Mouse (Mus musculus) megakaryocyte-erythroid progenitor cell, adult 5-6 weeks (primary cell): ENCODE measurements at regions not wholly inside any gene's neighbourhood (a gene's known extent, or its start where the extent isn't known, plus 50 kb on each side); places are given as distances from the start of the nearest gene placed in this dataset.
A peak's percentile ranks its signal among the peaks of the same experiment; 100 is the strongest.

Source experiments
- ATAC-seq: replicated peaks from 2 replicates; pipeline ENCODE4 v1.8.0; 2016; ENCODE audit warnings: mild to moderate bottlenecking, inconsistent platforms; ENCODE audit not compliant: severe bottlenecking, poor library complexity, low FRiP score, low TSS enrichment

DNA sequence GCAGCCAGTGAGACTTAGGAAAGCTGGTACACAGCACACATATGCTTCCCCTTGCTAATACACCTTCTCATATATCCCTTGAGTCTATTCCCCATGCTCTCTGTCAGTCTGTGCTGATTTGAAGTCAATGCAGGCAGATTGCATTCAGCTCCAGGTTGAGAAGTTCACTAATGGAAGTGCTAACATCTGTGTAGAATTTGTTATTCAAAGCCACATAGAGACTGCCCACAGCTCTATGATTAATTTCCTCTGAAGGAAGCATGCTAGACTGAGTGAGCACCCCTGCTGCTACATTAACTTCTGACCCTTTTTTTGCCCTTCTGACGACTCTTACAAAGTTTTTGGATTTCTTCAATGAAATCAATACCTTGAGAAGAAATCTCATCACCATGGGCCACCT, 486.0 kb upstream of the Dmac1 start:
- ATAC-seq, result no peak

DNA sequence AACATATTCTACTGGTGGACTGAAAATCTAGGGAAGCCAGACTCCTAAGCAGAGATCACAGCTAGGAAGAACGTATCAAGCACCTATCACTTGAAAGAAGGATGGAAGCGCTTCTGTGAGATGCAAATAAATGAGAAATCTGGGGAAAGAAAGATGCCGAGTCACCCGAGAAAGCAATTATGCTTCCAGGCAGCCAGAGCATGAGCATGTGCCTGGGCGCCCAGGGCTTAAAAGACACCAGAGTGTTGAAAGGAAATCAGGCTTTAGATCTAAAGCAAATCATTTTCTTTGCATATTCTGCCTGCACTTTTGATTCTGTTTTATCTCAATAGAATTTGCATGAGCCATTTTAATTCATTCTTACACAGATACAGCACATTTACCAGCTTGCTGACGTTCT, 466.5 kb upstream of the Dmac1 start:
- no peak for ATAC-seq

DNA sequence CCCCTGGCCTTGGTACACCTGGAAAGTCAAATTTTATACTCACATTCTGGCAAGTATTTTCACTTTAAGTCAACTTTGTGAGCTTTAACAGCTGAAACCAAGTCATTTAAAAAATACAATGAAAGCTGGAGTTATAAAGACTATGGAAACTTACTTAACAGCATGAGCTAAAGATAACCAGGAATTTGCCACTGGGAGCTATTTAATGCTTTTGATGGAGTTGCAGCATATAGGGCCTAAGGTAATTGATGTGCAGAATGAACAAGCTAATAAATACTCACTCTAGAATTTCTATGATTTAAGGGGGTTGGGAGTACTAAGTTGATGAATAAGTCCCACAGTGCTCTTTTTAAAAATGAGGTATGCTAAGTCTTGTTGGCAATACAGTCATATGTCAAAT, 463.5 kb upstream of the Dmac1 start:
- no peak for ATAC-seq

- no peak for ATAC-seq
These were observed 452.8 kb upstream of the Dmac1 start for GRCm38 (mm10) chr4:75730798-75731400.

GRCm38 (mm10) chr4:75714652-75715051, 436.5 kb upstream of the Dmac1 start:
- ATAC-seq, result no peak

DNA sequence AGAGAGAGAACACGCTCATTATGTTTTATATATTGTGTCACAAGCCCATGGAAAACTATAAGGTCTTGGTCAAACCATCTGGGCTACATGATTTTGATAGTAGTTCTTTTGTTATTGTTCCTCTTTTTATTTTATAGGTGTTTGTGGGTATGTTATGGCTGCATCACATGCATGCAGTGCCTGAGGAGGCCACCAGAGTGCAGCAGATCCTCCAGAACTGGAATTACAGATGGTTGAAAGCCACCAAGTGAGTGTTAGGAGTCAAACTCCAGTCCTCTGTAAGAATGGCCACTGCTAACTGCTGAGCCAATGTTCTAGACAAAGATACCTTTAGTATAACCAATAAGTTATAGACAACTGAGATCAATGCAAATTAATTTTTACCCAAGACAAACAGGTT, 435.9 kb upstream of the Dmac1 start:
- ATAC-seq, result peak; percentile 59; the same call in 1 of the 2 replicates

DNA sequence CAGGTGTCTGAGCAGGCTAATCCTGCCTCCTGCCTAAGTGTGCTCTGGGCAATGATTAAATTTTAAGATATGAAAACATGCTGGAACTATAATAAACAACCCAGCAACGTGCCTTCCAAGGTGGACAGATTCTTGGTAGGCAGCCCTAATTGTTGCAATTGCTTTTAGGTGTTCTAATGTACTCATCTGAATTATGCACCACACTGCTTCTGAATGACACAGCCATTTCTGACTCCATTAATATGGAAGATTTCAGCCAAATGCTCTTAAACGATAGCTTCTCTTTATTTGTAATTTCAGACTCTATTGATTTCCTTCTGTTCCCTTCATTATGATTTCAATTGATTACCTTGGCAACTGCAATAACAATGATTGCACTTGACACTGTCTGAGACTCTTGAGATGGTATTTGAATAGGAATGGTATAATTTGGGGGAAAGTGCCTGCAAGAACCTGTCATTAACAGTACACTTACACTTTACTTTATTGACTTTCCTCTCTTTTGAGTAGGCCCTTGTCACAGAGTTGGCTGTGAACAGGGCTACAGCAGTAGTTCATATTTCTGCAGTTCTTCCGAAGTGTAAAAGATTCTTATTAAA, 422.8 kb upstream of the Dmac1 start:
- ATAC-seq, result no peak

DNA sequence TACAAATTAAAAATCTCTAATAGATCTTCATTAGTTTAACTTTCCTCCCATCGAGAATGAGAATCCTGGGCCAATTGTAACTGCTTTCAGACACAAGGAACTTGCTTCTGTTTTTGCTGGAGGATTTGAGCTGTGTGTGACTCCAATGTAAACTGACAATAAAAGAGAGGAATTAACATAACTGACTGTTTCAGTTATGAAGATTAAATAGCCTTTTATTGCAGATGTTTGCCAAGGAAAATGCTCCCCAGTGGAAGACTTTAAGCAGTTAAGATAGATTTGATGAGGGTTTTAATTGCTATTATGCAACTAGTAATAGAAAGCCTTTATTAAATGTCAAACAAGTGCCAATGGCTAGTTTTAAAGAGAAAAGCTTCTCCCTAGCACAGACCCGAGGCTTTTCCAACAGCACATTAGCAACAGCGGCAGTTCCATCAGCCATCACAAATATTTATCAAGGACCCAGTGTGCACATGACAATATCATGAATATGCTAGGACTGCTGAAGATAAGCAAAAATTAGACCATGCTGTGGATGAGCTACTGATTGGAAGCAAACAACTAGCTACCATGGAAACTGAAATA, 398.6 kb upstream of the Dmac1 start:
- ATAC-seq, result no peak

- no peak for ATAC-seq
These were observed 362.9 kb upstream of the Dmac1 start for GRCm38 (mm10) chr4:75641046-75641445.

DNA sequence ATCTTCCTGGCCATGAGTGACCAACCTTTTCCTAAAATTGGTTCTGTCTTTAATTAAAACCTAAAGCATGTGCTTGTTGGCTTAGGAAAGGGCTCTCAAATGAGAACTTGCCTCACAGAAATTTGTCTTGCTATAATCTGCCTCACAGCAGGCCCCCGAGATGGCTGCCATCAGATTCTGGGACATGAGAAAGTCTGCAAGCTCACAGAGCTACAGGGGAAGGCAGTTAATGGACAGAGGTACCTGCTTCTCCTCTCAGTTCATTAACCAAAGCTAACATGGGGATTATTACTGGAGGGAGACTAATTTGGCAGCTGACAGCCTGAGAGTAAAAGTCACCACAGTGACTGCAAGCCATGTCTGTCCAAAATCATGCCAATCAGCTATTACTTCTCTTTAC, 358.5 kb upstream of the Dmac1 start:
- ATAC-seq, result no peak

DNA sequence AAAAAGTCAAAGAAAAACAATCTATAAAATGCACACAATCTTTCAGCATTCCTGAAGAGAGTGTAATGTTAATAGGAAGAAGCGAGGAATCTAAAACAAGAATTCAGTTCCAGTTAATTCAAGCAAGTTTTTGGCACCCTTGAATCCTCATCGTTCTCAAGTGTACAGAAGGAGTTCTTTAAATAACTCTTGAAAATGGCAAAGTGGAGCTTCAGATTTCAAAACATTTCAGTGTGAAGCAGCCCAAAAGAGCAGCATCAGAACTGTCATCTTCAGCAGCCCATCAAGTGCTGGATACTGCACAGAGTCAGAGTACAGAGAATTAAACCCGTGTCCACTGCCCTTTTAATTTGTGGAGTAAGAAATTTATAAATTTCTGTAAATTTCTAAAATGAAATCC, 311.8 kb upstream of the Dmac1 start:
- no peak for ATAC-seq

GRCm38 (mm10) chr4:75588095-75588875, 310.2 kb upstream of the Dmac1 start:
- no peak for ATAC-seq

DNA sequence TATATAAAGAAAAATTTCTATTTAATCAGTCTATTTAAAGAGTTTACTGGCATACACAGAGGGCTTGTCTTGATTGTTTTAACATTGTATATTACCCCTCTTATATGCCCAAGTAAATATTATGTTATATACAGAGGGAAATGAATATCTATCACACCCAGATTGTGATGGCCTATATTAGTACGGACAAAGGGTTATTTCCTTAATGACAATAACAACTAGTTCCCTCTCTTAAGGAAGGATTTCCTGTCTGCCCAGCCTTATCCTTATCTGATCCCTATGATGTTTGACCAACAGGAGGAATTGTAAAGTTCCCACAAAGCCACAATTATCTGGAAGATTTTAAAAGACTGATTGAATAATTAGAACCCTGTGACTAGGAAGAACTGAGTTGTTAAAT, 301.8 kb upstream of the Dmac1 start:
- ATAC-seq, result no peak

- ATAC-seq, result no peak
These were observed 294.5 kb upstream of the Dmac1 start for GRCm38 (mm10) chr4:75572603-75573002.

DNA sequence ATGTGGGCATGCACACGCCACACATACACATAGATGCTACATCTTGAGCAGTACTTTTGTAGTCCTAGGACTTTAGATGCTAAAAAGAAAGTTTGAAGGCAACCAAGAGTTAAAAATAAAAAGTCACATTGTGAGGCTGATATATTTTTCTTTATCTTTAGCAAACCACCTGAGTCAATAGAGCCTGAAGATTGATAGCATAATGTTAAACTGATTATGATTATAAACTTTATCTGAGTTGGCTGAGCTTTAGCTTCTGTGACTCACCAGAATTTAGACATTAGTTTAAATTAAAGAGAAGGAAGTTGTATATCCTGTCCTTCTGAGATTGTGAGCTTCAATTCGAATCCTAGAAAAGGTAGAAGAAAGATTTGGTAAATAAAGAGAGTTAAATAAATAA, 289.5 kb upstream of the Dmac1 start:
- no peak for ATAC-seq

DNA sequence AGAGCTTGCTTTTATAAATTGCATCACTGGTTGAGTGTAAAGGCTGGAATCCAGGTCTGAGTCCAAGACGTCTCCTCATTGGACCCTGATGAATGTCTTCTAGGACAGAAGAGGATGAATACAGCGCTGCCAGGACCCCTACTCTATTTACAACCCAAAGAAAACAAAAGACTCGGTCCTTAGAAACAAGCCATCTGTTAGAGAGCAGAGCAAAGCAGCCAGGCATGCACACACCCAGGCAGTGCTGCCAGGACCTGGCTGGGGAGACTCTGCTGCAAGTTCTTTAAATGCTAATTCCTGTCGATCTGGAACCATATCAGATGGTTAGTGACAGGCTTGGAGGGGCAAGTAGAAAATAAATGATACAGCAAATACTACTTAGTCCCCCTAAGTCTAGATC, 284.4 kb upstream of the Dmac1 start:
- ATAC-seq, result no peak

DNA sequence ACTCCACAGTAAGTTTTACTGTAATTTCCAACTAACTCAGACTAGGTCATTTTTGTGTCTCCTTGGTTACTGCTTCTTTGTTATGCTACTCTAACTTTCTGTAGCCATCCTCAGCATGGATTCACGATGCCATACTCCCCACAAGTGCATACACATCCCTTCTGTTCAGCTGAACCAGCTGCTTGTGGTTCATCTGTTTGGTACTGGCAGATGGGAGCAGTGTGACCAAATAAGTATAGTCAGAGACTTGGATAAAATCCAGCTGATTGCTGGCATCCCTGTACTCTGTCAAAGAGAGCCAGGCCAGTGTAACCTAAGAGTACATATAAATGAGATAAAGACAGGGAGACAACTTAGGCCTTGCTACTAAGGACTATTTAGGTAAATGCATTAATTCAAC, 283.7 kb upstream of the Dmac1 start:
- no peak for ATAC-seq

DNA sequence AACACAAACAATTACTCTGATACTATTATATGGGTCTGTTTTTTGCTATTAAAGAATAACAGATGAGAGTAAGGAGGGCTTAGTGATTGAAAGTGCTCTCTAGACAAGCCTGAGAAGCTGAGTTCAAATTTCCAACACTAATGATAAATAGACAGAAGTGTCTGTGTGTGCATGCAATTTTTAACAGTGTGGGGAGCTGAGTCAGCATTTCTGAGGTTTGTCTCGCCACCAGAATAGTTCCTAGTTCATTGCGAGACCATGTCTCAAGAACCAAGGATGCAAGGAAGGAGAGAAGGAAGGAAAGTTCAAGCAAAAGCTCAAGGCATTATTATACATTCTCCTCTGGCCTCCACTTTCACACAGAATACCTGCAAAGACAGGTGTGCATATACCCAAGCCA, 259.7 kb upstream of the Dmac1 start:
- no peak for ATAC-seq

DNA sequence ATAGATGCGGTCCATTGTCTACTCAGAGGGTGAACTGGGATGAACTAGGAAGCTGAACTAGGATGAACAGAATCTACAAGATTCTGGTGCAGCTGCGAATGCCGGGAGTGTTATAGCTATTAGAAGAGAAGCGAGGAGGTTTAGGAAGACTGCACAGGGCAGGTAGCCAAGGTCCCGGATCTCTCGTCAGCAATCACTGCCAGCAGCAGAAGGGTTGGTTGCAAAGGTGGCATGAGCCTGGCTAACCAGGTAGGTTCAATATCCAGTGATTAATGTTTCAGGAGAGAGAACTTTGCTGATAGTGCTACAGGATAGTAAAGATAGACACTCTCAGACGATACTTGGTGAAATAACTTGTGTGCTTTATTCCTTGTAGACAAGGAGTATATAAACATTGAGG, 257.0 kb upstream of the Dmac1 start:
- no peak for ATAC-seq

DNA sequence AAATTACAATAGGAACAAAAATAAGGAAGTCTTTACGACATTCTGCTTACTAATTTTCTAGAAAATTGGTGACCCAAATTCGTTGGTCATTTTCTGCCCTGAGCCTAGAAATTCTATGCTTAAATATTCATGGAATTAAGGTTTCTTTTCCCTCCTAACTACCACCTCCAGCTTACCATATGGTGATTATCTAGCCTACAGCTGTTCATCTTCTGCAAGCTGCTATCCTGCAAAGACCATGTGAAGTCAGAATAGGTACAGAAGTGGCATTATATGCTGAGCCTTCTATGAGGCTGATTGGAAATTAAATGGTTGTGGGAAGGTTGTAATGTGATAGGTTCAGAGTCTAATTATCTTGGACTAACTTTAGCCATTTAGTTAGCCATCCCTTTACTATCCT, 251.5 kb upstream of the Dmac1 start:
- ATAC-seq, result no peak
